Mouse (Mus musculus): ENCODE measurements around the gene Ctdspl.

The Ctdspl gene

GRCm38 (mm10) chr9:118919672-118920186 is 6.5 kb upstream of the Ctdspl start:
- no peak for DNase-seq (ENCODE audit: low read depth, low spot score)

DNA sequence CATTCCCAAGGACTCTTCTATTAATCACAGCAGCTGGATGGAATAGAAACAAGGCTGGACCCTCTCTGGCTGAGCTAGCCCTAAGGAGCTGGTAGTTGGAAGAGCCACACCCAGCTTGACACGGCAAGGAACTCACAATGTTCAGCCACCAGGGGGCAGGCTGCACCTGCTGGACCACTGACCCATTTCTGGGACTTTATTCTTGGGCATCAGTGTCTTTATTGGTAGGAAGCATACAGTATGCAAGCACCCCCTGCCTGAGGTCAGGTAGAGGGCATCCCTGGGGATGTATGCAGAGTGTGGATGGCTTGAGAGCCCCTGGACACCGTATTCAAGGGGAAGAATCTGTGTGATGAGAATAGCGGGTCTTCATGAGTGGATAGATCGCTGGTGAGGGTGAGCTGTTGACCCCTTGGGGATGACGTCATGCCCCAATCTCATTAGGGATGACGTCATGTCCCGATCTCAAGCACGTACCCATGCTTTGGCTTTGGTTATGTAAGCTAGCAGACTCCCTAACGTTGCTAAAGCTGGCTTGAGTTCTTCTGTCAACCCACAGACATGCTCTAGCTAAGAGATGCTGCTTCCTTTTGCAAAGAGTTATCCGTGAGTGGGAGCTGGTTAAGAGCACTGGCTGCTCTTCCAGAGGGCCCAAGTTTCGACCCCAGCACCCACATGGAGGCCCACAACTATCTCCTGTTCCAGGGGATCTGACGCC is 5.3 kb upstream of the Ctdspl start:
- peak; percentile 88 for DNase-seq (ENCODE audit: low read depth, low spot score)

- DNase-seq (ENCODE audit: low read depth, low spot score) = no peak
Measured at GRCm38 (mm10) chr9:118921926-118922325, 4.3 kb upstream of the Ctdspl start.

- no peak for DNase-seq (ENCODE audit: low read depth, low spot score)
Measured at GRCm38 (mm10) chr9:118924554-118925085, 1.6 kb upstream of the Ctdspl start.

GRCm38 (mm10) chr9:118925286-118926110 is 755 bp upstream of the Ctdspl start:
- DNase-seq (ENCODE audit: low read depth, low spot score) = peak; percentile 95

DNA sequence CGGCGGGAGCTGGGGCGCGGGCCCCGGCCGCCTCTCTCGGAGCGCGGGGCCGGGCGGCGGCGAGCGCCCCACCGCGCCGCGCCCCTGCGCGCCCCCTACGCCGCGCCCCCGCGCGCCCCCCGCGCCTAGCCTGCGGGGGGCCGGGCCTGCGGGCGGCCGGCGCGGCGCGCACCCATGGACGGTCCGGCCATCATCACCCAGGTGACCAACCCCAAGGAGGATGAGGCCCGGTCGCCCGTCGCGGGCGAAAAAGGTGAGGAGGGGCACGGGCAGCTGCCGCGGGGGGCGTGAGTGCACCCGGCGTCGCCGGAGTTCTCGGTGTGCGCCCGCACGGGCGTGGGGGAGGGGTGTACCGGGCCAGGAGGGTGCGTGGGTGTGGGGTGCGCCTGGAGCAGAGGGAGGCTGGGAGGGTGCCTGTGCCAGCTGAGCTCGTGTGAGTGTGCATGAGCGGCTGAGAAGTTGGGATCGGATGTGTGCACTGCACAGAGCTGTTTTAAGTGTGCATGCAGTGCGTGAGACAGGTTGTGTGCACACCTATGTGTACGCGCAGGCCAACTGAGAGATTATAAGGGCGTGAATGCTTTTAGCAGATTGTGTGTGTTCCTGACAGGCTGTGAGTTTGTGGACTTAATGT is 552 bp downstream of the Ctdspl start:
- DNase-seq (ENCODE audit: low read depth, low spot score) = no peak

GRCm38 (mm10) chr9:118927501-118927900 is 1.2 kb downstream of the Ctdspl start:
- DNase-seq (ENCODE audit: low read depth, low spot score) = no peak

GRCm38 (mm10) chr9:118928007-118928406 is 1.8 kb downstream of the Ctdspl start:
- DNase-seq (ENCODE audit: low read depth, low spot score) = no peak

GRCm38 (mm10) chr9:118928656-118929055 is 2.4 kb downstream of the Ctdspl start:
- DNase-seq (ENCODE audit: low read depth, low spot score) = no peak

DNA sequence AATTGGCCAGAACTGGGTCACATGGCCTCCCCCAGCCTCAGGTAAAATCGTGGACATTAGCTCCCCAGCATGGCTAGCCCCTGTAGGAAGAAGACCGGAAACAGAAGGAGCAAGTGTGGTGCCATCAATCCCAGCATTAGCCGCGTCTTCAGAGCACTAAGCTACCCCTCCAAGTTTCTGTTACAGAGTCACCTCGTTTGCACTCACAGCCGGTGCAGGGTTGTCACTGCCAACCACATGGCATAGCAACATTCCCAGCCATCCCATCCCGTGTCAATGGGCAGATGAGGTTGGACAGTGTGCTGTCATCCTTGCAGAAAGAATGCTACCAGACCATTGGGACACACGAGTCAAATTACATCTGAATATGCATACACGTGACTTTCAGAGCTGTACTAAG is 4.4 kb downstream of the Ctdspl start:
- no peak for DNase-seq (ENCODE audit: low read depth, low spot score)

- DNase-seq (ENCODE audit: low read depth, low spot score) = no peak
Measured at GRCm38 (mm10) chr9:118933800-118934199, 7.5 kb downstream of the Ctdspl start.

DNA sequence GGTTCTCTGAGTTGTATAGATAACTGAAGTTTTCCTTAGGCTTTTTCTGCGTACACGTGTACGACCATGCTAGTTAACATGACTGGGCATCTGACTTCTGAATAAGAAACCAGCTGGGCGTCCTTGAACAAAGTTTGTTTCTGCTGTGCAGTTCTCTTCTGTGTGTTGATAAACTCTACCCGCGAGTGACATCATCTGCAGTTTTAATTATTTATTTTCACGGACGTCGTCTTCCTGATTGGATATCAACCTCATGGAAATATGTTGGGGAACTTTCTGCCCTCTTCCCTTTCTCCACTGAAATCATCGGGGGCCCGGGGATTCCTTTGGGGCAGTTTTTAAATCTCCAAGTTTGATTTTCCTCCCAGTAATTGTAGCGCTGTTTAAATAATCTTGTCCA is 8.1 kb downstream of the Ctdspl start:
- DNase-seq (ENCODE audit: low read depth, low spot score) = no peak

DNA sequence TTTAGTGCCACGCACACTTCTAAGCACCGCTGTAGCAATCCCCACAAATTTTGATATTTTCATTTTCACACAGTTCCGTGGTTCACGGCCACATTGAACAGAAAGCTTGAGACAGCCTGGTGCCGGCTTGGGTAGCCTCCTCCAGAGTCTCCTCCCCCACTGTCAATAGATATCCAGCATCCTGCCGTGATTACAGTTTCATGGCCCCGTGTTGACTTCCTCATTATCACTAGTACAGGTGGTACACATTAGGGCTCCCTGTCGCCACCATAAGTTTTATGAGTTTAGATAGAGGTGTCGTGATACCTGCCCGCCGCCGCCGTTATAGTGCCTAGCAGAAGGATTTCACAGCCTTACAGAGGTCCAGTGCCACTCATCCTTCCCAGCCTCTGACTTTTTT is 8.8 kb downstream of the Ctdspl start:
- DNase-seq (ENCODE audit: low read depth, low spot score) = no peak

GRCm38 (mm10) chr9:118936071-118936470 is 9.8 kb downstream of the Ctdspl start:
- no peak for DNase-seq (ENCODE audit: low read depth, low spot score)

DNA sequence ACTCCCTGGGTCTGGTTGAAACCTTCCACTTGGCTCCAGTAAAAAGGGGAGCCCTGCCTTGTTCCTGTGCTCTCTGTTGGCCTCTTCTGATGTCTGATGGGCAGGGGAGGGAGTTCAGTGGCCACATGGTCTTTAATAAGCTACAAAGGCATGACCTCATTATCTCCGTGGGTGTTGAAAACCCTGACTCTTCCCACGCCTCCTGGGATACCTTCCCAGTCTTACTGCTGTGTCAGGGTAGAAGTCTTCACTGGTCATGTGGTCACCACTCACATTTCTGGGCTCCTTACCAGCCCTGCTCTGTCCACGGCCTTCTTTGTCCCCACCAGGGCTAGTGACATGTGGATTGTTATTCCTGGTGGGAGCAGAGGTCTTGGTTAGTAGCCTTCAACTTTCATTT is 11.3 kb downstream of the Ctdspl start:
- no peak for DNase-seq (ENCODE audit: low read depth, low spot score)

GRCm38 (mm10) chr9:118939410-118939809 is 13.2 kb downstream of the Ctdspl start:
- DNase-seq (ENCODE audit: low read depth, low spot score) = no peak

GRCm38 (mm10) chr9:118939831-118940230 is 13.6 kb downstream of the Ctdspl start:
- DNase-seq (ENCODE audit: low read depth, low spot score) = no peak

DNA sequence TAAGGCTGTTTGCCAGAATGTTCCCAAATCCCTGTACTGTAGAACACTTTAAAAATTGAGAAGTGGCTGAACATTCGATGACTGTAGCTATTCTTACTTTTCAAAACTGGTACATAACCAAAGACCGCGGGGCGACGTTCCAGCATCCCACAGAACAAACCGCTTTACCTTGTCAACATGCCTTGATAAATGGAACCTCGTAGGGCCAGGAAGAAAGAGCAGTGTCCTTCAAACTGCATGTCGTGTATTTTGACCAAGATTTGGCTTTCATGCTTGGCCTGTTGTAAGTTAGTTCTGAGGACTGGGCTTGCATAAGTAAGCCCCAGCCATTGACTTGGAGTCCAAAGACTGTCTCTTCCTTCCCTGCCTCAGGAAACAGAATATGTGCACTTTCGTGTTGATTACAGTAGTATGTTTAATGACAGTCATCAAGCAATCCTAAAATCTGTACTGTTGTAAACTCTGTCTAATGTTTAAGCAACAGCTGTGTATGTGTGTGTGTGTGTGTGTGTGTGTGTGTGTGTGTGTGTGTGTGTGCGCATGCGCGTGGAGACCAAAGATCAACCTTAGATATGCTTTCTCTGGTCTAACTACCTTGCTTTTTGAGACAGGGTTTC is 14.4 kb downstream of the Ctdspl start:
- no peak for DNase-seq (ENCODE audit: low read depth, low spot score)

DNA sequence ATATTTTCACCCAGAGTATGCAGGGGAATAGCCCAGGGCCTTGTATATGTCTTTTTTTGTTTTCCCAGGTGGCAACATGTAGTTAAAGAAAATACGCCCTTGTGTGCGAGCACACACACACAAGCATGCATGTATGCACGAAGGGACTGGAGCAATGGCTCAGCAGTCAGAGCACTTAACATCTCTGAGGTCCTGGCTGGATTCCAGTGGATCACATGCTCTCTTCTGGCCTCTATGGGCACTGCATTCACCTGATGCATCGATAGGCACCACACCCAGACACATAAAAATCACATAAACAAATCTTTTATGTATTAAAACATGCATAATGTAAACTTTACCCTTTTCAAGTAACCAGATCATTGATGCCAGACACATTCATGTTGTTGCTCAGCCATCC is 15.8 kb downstream of the Ctdspl start:
- DNase-seq (ENCODE audit: low read depth, low spot score) = no peak

DNA sequence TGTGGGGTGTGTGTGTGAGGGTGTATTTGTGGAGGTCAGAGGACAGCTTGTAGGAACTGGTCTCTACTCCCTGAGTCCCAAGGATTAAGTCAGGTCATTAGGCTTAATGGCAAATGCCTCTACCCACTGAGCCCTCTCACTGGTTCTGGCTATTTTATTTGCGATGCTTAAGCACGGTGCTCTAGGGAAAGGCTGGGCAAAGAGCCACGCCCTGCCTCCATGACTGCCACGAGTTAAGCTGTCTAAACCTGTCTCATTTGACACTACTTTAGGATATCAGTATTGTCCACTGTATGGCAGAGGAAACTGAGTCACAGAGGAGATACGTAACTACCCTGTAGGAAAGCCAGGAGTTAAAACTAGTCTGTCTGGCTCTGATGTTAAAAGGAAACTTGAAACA is 17.7 kb downstream of the Ctdspl start:
- no peak for DNase-seq (ENCODE audit: low read depth, low spot score)

- DNase-seq (ENCODE audit: low read depth, low spot score) = no peak
Measured at GRCm38 (mm10) chr9:118944388-118944787, 18.1 kb downstream of the Ctdspl start.

GRCm38 (mm10) chr9:118948486-118948885 is 22.2 kb downstream of the Ctdspl start:
- no peak for DNase-seq (ENCODE audit: low read depth, low spot score)

Measured in mesoderm, embryonic 11.5 days (tissue).